Mouse (Mus musculus): ENCODE measurements around the gene Lrch4.
"Not testable (repeated sequence)": the region's sequence is repeated elsewhere in the genome, so short reads cannot be mapped to it uniquely, and the experiment has no call there.

Gene Lrch4

DNA sequence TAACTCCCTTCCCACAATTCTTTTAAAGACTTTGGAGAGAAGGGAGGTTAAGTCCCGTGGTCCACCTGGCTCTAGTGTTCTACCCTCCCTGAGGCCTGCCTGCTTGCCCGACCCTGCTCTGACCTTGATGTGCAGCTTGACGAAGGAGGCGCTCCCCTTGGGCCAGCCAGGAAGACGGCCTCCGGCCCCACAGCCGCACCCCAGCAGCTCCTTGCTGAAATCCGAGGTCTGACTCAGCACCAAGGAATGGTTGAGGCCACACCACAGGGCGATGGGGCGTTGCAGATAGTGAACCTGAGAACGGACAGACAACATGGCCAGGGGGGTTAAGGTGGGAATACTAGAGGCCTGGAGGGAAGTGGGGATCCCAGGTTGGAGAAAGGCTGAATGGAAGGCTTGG, 15.4 kb upstream of the Lrch4 start, which contains the start of gene Pcolce:
TSS of gene Pcolce (minus strand) at position 235 of the 400 bp plus-strand sequence.
- peak in 1 of 2 experiments; percentile 62 for DNase-seq

DNA sequence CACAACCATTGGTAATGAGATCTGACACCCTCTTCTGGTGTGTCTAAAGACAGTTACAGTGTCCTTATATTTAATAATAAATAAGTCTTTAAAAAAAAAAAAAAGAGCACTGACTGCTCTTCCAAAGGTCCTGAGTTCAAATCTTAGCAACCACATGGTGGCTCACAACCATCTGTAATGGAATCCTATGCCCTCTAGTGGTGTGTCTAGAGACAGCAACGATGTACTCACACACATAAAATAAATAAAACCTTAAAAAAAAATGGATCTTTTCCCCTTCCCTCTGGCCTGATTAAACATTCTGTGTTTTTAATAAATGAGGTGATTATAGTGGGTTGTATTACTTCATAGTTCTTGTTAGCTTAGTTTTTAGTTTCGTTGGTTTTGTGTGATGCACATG, 14.0 kb upstream of the Lrch4 start:
- DNase-seq, result not testable (repeated sequence)

DNA sequence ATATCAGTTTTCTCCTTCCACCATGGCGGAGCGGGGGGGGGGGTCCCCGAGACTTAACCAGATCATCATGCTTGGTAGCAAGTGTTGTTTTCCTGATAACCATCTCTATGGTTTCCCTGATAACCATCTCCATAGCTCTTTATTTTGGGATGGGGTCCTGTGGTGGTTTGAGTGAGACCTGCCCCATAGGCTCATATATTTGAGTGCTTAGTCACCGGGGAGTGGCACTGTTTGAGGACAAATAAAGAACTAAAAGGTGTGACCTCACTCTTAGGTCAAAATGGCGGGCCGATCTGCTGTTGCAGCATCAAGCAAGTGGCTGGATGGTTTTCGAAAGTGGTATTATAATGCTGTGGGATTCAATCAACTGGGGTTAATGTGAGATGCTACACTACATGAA, 13.6 kb upstream of the Lrch4 start:
- peak in 1 of 2 experiments; percentile 18 for DNase-seq

DNA sequence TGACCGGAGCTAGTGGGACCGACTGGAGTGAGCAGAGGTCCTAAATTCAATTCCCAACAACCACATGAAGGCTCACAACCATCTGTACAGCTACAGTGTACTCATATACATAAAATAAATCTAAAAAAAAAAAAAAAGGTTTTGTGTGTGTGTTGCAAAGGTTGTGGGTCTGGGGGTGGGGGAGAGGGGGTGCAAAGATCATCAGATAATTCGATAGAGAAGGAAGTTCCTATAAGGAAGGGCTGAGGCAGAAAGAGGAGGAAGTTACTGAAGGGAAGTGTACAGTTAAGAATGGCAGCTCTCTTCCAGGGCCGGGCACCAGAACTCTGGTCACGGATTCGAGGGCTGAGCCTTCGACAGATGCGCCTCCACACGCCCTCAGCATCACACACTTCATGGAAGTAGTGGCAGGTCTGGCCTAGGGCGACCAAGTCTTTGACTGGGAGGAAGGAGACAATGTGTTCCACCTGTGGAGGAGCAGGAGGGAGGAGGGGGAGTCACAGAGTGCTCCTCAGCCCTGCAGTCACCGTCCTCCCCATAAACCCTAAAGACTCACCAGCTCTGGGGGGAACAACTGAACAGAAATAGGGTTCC, 4.9 kb upstream of the Lrch4 start:
- no peak for DNase-seq

DNA sequence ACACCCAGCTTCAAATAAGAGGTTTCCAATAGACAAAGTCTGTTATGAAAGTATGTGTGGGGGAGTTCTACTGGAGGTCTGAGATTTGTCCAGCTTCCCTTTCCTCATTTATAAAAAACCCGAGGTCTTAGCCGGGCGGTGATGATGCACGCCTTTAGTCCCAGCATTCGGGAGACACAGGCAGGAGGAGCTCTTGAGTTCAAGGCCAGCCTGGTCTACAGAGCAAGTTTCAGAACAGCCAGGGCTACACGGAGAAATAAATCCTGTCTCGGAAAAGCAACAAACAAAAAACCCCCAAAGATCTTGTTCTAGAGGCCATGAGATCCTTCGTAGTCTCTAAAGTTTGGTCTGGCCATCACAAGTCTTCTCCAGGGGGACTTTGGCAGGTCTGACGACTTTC, 930 bp upstream of the Lrch4 start:
- DNase-seq, result peak in 1 of 2 experiments; percentile 45

DNA sequence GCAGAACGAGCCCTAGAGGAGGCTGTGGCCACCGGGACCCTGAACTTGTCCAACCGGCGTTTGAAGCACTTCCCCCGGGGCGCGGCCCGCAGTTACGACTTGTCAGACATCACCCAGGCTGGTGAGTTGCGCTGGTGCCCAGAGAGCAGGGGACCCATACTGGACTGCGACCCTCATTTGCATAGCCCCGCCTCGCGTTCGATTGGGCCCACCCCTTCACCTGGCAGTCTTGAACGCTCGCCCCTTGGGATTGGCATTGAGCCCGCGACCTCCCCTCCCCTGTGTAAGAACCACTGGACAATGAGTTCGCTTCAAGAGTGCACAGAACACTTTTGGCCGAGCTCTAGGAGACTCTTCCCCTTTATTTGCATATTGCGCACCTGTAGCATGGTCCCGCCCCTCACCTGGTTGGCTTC, 393 bp downstream of the Lrch4 start:
- DNase-seq, result peak; percentile 83 to 92

DNA sequence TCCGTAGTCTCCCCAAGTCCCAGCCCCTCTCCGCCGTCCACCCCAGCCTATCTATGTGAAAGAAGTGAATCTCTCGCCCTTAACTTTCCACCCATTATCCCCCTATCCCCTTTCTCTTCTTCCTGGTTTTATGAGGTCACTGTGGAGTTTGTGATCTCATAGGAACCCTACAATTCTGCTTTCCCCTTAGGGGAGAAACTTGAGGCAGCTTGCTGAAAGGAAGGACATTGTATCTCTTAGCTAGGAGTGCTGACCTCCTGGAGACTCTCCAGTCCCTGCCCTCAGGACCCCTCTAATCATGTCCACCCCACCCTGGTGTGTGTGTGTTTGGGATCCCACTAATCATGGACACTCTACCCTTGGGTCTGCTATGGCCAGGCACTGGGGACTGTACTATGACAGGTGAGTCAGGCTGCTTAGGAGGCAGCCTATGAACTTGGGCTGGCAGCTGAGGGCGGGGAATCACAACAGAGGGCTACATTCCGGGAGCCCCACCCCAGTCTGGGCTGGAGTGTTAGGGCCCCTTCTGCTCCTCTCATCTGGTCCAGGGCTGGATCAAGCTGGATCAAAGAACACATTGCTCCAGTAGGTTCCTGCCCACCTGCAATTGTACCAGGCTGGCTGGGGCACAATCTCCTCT, 1.1 kb downstream of the Lrch4 start:
- peak; percentile 65 to 90 for DNase-seq

DNA sequence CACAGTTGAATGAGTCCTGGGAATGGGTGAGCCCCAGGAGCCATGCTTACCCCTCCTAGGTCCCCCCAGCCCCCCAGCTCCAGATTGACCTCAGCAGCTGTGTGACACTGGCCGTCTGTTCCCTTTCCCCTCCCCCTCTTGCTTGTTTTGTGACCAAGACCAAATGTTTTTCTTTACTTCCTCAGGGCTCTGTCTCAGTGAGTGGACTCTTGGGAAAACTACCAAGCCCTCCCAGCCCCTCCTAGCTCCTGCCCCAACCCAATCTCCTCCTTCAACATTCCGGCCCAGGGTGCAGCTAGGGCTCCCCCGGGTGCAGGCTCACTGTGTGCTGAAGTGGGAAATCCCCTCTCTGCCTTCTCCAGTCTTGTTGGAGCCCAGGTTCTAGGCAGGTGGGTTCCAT, 1.7 kb downstream of the Lrch4 start:
- DNase-seq, result peak; percentile 59 to 82

DNA sequence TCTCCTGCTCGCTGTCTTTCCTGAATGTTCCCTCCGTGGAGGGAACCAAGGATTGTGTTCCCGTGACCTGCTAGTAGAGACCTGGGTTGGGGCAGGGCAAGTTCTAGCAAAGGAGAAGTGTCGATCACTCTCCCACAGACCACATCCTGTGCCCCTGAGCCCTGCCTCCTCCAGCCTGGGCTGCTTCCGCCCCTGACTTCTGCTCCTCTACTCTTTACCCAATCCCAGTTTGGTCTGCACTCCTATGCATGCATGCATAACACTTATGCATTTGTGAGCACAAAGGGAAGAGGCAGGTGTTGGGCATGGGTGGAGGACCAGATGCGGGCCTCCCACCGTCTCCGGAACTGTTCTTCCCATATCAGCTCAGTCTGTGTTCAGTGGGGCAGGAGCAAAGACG, 2.2 kb downstream of the Lrch4 start:
- peak in 1 of 2 experiments; percentile 68 for DNase-seq

DNA sequence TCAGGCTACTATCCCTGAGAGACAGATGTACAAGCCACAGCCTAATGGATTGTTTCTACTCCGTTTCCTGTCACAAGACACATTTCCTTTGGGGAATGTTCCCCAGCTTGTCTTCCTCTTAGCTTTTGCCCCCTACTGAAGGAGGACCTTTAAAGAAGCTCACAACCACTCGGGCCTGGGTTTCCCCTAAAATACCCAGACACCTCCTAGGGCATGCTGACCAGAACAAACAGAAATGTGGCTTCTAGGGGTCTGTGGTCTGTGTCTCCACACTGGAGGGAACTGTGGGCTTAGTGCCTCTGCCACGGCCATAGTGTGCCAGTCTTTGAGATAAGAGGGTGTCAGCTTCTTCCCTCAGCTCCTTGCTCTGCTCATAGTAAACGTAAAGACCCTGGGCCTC, 2.7 kb downstream of the Lrch4 start:
- DNase-seq, result no peak

DNA sequence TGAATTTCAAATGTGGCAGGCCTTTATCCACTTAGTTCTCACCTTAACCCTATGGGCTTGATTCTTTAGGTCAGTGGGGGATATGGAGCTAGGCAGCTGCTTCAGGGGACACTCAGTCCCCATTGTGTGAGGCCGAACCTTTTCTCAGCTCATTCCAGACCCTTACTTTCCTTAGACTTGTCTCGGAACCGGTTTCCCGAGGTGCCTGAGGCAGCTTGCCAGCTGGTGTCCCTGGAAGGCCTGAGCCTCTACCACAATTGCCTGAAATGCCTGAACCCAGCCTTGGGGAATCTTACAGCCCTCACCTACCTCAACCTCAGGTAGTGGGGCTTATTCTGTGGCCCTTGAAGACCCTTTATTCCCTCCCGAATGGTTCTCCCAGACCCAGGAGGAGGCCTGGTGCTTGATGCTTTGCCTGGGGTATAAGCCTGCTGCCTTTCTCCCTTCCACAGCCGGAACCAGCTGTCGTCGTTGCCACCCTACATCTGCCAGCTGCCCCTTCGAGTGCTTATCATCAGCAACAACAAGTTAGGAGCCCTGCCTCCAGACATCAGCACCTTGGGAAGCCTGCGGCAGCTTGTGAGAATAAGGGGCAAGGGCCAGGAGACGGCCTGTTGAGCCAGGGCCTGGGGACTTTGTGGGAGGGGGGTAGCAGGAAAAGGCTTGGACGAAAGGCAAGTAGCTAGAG, 4.6 kb downstream of the Lrch4 start:
- peak in 1 of 2 experiments; percentile 69 for DNase-seq

DNA sequence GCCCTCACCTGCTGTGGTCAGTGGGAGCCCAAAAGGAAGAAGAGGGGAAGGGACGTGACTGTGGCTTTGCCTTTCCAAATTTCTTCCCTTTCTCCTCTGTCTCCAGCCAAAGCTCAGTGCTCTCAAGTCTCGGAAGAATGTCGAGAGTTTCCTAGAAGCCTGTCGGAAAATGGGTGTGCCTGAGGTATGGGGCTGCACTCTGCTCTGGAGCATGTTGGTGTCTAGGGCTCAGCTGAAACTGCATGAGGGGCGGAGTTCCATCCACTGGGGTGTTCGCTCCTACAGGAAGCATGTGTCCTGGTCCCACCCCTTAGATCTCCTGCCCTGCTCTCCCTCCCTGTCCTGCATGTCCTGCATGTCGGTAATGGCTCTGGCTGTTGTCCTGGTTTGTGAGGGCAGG, 10.6 kb downstream of the Lrch4 start:
- DNase-seq, result no peak

DNA sequence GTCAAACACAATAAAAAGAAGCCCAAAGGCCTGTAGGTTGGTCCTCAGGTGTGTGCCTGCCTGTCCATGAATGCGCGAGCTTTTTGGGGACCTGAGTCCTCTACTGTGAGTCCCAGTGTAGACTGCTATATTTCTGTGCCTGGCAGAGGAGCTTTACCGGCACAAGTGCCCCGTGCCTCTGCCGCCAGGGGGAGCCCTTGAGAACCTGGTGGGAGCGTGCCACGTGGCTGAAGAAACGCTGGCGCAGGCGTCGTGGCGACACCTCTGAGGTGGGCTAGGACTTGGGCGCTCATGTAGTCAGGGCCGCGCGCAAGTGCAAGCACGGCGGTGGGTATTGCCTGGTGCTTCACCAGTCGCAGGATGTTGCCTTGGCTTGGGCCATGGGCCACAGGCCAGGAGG, 12.1 kb downstream of the Lrch4 start, which contains the start of gene Sap25:
TSS of gene Sap25 (plus strand) at position 281 of the 400 bp plus-strand sequence.
- DNase-seq, result peak in 1 of 2 experiments; percentile 53

DNA sequence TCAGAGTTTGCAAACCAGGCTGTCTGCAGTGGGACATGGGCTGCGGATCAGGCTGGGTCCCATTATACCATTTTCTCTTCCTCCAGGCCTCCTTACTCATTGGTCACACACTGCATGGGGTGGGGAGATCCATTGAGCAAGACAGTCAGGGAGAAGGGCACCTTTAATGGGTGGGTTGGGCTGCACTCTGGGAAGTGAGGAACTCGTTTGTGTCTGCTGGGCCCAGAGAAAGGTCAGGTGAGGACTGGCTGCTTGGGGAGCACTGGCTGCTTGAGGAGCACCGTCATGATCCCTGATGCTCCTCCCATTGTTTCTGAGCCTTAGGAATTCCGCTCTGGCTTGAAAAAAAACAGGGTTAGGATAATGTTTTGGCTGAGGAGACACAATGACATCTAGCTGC, 14.0 kb downstream of the Lrch4 start:
- peak in 1 of 2 experiments; percentile 35 for DNase-seq

DNA sequence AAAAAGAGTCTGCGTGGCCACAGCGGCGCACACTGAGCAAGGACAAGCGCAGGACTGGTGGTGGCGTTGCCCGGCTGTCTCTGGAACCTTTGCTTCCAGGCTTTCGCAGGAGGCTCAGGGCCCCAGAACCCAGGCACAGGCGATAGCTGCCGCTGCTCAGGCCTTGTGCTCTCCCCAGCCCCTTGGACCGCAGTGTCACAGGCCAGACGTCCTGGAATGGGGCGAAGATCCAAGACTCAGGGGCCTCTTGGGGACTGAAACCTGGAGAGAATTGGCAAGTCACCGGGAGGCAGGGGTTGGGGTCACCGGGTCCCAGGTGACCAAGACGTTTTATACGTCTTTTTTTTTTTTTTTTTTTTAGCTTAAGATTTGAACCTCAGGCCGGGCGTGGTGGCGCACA, 15.6 kb downstream of the Lrch4 start:
- DNase-seq, result no peak

DNA sequence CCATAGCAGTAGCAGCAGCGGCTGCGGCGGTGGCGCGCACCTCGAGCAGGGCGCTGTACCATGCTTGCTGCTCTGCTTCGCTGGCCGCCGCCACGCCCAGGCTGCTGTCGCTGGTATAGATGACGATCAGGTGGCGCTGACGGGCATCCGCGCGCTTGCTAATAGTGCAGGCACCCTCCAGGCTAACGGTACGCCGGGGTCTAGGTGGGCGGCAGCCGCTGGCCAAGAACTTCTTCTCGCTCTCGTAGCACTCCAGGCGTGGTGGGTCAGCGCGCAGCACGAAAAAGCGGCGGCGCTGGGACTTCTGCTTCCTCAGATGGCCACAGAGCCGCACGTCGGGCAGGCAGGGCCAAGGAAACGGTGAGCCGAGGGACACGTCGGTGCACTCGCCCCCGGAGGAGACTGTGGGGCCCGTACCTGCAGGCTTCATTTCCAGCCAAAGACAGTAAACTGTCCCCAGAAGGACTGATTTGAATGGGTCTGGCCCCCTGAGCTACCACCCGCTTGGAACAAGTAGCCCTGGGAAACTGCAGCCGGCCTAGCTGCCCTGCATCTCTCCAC, 16.2 kb downstream of the Lrch4 start:
- DNase-seq, result peak in 1 of 2 experiments; percentile 25

DNA sequence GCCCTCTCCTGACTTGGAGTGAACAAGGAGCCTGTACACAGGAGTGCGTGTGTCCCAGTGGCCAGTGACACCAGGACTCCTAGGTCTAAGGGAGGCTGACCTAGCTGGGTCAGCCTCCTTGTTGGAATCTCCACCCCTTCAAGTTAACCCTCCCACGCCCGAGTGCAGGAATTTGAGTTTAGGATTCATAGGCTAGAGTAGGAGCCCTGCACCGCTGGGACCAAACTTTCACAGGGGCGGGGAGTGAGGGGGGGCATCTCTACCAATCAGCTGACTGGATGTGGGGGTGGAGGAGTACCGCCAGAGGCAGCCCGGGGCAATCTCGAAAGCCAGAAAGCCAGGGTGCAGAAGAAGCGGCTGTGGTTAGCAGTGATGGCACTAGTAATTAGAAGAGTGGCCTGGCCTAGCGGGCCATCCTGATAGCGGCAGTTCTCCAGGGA, 16.8 kb downstream of the Lrch4 start, which contains the start of gene Irs3:
TSS of gene Irs3 (minus strand) at position 63 of the 440 bp plus-strand sequence.
- peak; percentile 59 to 77 for DNase-seq

DNA sequence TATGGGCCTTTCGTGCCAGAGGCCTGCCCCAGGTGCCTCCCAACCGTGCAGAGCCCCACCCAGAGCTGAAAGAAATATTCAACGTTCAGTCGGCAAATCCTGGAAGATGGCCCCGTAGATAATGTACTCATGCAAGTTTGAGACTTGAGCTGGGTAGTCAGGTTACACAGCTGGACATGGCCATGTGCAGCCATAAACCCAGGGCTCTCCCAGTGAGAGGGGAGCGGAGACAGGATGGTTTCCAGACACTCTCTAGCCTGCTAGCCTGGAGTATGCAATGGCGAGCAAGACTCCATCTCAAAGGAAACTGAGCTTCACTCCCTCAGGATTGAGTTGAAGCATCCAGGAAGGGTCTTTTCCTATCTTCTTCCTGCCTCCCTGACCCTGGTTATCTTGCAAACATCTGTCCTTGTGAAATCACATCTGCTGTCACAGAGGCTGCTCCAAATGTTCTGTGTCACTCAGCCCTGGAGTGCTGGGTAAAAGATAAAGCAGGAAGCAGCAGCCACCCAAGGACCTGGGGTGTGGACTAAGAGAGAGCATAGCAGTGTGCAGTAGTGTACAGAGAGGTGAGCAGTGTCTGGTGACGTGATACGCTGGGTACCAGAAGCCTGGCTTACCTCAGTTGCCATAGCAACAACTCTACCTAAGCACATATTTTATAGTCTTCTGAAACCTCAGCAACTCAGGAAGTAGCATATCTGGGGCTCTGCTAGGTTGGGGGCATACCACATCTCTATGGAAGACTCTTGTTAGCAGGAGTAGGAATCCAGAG, 19.1 kb downstream of the Lrch4 start:
- no peak for DNase-seq

DNA sequence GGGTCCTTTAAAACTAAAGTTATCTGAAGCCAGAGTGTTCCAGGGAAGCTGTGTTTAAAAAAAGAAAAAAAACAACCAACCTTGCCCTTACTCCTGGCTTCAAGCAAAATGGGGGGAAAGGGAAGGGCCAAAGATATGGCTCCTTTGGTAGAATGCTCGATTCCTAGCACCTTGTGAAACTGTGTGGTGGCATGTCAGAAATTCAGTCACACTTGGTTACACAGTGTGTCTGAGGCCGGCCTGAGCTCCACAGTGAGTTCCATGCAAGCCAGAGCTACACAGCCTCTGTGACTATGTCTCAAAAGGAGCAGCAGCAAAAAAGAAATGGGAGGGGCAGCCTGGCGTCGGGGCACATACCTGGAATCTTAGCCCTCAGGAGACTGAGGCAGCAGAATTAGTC, 20.3 kb downstream of the Lrch4 start:
- no peak for DNase-seq

DNA sequence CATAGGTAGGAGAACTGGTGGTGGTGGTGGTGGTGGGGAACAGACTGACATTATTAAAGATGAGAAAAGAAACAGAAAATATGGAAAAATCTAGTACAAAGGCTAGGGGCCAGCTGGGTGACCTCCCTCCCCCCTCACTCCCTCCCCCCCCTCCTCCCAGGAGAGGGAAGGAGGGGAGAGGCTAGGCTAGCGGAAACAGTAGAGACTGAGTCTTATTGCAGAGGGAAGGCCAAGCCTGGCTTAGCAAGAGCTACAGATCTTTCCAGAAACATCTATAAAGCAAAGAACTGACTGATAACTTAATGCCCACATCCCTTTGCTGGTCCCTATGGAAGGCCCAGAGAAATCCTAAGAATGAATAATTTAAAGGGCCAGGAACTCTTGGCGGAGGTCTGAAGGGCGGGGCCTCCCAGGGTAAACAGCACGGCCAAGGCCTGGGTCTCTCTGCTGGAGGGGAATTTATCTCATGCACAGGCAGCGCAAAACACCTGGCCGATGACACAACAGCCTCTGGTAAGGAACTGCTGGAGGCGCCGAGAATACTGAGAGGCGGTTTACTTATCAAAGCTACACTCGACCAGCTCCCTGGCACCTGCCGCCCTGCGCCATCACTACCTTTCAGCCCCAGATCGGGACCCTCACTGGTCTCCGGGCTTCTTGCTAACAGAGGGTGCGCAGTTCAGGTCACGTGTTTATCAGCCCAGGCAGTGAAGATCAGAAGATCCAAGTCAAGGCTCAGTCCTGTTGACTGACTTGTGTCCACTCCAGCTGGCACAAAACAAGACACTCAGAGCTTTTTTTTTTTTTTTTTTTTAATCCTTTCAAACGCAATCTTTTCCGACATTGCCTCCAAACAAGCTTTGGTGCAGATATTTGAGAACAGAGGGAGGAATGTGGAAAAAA, 21.0 kb downstream of the Lrch4 start:
- no peak for DNase-seq

DNA sequence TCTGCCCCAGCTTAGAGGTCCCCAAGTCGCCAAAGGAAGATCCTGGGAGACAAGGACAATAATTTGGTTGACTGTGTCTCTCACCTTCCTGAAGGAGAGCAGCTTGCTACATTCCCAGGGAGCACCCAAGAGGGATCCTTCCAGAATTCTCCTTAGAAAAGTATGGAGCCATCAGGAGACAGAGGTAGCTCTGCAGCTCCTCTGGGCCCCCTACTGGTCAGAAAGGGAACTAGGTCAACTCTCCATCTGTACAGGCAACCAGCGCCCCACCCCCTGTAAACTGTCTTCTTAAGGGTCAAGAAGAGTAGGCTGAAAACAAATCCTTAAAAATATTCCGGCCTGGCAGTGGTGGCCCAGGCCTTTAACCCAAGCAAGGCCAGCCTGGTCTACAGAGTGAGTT, 23.6 kb downstream of the Lrch4 start:
- peak; percentile 80 to 89 for DNase-seq

DNA sequence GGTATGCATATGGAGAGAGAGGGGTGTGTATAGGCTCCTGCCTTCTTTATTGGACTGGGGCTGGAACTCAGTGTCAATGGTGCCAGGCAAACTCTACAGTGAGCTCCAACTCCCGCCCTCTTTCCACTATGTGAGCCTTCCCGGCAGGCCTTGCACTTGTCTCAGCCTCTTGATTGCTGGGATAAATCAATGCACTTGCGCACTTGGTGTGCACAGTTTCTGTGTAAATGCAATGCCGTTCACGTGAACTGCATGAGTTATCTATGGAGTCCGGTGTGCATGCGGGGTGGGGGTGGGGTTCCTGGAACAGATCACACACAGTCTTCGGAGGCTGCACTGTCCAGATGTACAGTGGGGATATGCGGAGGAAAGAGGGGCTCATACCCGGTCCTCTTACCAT, 24.4 kb downstream of the Lrch4 start:
- DNase-seq, result no peak
